Mouse (Mus musculus) kidney, postnatal 25 days (tissue): ENCODE data around the gene Akna.

Experiments
- DNase-seq, 2 experiments: peaks; one replicate each; pipeline ENCODE4 v3.0.0; 2021; ENCODE audit warnings: mixed read lengths in 2 of 2

The Akna gene

GRCm38 (mm10) chr4:63382676-63383369 lies 20.3 kb downstream of the Akna start:
- DNase-seq: no peak

DNA sequence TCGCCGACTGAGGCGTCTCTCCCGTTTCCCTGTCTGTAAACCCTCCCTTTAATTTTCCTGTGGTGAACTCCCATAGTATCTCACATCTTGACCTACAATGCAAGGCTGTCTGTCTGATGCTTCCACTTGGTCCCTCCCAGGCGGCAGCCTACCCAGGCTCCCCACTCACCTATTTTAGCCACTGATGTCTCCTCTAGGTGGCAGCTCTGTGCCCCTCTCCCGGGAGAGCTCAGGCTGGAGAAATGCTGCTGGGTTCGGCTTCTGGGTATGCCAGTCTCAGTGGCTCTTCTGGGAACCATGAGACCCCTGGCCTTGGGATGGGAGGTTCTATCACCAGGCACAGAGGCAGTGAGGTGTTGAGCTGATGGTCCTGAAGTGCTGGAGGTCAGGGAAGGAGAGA lies 25.7 kb downstream of the Akna start:
- DNase-seq: peak in 1 of 2 experiments; percentile 12

DNA sequence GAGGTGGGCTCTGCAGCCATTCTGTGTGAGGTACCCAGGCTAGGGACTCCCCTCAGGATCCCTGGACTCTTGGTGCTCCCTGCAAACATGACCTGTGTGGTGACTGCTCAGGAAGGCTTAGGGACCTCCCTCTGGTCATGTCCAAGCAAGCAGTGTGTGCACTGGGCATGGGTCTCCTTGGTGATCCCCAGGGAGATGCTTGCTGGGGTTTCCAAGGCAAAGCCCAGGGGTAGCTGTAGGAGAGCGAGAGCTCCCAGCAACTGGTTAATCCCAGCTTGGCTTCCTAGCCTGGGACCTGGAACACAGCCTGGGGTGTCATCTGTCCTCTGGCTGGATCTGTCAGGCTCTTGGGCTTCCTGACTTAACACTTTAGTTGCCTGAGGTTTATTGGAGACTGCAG lies 27.8 kb downstream of the Akna start:
- no peak for DNase-seq

DNA sequence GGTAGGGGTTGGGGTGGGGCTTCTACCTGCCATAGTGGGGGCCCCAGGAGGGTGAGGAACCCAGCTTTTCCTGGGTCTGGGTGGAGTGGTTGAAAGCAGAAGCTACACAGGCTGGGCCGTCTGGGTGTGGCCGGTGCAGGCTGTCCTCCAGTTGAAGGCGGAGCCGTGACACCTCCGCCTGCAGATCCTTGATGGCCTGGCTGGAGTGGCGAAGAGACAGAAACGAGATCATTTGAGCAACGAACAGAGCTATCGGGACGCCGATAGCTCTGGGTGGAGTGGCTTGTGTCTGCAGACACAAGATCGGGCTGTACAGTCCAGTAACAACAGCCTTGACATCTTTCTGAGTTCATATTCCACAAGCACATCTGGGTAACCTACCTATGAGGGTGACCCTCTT lies 28.8 kb downstream of the Akna start:
- DNase-seq: no peak

DNA sequence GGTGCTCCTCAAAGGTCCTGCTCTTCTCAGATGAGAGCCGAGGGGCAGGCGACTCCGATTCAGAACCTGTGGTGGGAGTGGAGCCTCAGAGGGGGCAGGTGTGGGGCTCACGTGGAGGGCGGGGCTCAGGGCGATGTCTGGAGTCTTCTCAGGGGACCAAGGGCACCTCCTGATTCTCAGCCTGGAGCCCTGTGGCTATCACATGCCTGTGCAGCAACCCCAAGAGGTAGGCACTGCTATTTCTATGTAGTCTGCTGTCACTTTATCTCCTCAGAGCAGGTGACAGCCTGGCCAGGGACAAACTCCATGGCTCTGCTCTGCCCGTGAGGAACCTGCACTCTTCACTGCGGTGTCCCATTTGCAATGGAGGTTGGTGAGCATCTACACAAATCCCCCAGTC lies 29.8 kb downstream of the Akna start:
- DNase-seq: no peak

GRCm38 (mm10) chr4:63371890-63372289 lies 31.3 kb downstream of the Akna start:
- DNase-seq: peak in 1 of 2 experiments; percentile 50

DNA sequence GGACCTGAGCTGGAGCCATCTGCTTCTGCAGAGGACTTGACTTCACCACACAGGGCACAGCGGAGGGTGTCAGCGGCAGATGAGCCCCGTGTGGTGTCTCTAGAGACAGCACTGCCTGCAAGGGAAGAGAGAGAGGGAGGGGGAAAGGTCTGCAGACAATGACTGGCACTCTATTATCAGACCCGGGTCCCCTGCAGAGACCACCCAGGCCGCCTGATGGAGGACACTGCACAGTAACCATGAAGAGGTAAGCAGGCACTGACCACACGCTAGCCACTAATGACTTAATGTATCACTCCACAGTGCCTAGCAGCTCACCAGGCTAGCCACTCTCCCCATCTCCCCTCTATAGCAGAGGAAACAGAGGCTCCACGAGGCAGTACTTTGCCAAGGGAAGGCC lies 32.3 kb downstream of the Akna start:
- no peak for DNase-seq

DNA sequence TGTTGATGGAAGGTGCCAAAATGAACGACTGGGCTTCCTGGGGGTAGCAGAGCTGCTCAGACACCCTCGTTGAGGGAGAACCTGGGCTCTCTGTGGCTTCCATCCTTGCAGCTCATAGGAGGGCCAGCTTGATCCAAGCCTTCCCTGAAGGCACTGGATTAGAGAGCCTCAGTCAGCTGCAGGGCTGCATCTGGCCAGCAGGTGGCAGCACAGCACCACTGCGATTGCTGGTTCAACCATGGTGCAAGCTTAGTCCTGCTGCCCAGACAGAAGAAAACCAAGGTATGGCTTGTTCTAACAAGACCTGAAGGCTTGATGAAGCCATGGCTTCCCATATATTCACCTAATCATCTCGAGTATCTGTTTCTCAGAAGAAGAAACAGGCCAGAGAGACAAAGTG lies 34.6 kb downstream of the Akna start:
- DNase-seq: peak; percentile 81 to 93

- DNase-seq: no peak
Measured at GRCm38 (mm10) chr4:63362150-63362549, 41.0 kb downstream of the Akna start, which contains the start of gene Orm2. TSS of gene Orm2 (plus strand) at chr4:63362449.

- DNase-seq: no peak
Measured at GRCm38 (mm10) chr4:63359861-63360260, 43.3 kb downstream of the Akna start.

- no peak for DNase-seq
Measured at GRCm38 (mm10) chr4:63356981-63357570, 46.1 kb downstream of the Akna start.

DNA sequence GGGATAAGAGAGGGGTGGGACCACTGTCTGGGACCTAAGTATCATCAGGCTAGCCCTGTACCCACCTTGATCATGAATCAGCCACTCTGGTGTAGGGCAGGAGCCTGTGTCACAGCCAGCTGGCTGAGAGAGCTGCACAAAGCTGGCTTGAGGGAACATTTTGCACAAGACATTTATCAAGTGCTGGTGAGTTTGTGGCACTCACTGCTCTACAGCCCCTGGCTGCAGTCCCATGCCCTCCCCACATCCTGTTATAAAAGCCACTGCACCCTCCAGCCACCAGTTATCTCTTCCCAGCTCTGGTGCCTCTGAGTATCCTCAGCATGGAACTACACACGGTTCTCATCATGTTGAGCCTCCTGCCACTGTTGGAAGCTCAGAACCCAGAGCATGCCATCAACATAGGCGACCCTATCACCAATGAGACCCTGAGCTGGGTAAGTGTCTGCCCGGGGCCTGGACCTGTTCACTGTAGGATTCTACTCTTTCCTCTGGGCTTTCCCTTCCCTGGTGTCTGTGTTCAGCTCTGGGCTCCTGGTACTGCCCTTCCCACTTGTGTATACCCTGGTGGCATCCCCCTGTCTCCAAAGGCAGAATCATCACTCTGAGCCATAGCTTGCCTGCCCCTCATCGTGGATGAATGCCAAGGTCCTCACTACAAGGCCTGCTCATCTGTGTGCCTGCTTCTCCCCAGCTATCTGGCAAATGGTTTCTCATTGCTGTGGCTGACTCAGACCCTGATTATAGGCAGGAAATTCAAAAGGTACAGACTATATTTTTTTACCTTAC lies 47.1 kb downstream of the Akna start, which contains the start of gene Orm3:
TSS of gene Orm3 (plus strand) at position 286 of the 789 bp plus-strand sequence.
- no peak for DNase-seq

- no peak for DNase-seq
Measured at GRCm38 (mm10) chr4:63348524-63348923, 54.6 kb downstream of the Akna start.

DNA sequence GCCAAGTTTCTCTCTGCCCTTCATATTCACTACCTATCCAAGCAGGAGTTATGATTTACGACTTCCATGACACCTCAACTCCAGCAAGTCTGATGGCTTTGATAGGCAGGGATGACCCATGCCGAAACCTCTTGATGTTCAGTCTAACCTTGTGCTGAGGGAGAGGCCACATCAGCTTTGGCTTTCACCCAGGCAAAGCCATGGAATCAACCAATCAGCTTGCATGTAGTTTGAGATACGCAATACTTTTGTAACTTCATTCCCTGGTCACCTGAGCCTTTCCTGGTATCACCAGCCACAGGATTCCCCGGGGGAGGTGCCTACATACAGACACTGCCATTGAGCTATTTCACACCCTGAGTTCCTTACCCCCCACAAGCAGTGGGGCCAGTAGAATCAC lies 56.5 kb downstream of the Akna start:
- no peak for DNase-seq

DNA sequence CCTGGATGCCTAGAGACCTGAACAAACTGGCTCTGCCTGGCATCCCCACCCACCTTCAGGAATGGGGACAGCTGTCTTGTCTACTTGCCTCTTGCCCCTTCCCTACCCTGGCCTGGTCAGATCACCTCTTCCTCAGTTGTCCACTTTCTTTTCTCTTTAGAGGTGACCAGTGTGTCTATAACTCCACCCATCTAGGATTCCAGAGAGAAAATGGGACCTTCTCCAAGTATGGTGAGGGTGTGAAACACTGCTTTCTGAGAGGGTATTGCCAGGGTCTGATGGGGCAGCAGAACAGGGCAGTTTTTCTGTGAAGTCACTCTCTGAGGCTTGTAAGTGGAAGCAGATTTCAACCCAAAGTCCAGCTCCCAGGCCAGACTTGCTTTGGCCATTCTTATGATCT lies 57.9 kb downstream of the Akna start:
- DNase-seq: peak in 1 of 2 experiments; percentile 9

DNA sequence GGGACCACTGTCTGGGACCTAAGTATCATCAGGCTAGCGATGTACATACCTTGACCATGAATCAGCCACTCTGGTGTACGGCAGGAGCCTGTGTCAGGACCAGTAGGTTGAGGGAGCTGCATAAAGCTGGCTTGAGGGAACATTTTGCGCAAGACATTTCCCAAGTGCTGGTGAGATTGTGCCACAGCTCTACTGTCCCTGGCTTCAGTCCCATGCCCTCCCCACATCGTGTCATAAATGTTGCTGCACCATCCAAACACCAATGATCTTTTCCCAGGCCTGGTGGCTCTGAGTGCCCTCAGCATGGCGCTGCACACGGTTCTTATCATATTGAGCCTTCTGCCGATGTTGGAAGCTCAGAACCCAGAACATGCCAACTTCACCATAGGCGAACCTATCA lies 58.9 kb downstream of the Akna start, which contains the start of gene Orm1:
TSS of gene Orm1 (plus strand) at position 266 of the 400 bp plus-strand sequence.
- DNase-seq: peak in 1 of 2 experiments; percentile 32

- peak in 1 of 2 experiments; percentile 17 for DNase-seq
Measured at GRCm38 (mm10) chr4:63343608-63344007, 59.5 kb downstream of the Akna start.

DNA sequence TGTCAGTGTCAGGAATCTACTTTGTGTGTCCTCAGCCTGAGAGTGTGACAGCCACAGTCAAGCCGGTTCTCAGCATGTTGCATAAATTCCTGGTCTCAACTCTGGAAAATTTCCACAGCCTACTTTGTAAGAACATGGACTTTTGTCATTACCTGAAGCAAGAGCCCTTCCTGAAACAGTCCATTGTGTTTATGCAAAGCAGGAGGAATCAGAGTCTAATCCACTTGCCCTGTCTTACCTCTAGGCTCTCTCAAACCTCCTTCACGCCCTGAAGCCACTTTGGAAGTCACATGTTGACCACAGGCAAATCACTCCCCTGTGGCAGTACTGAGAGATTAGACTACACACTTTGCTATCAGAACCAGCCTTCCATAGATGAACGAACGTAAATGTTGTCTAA lies 60.7 kb downstream of the Akna start:
- DNase-seq: peak in 1 of 2 experiments; percentile 2

GRCm38 (mm10) chr4:63338414-63339076 lies 64.6 kb downstream of the Akna start:
- peak in 1 of 2 experiments; percentile 15 for DNase-seq

DNA sequence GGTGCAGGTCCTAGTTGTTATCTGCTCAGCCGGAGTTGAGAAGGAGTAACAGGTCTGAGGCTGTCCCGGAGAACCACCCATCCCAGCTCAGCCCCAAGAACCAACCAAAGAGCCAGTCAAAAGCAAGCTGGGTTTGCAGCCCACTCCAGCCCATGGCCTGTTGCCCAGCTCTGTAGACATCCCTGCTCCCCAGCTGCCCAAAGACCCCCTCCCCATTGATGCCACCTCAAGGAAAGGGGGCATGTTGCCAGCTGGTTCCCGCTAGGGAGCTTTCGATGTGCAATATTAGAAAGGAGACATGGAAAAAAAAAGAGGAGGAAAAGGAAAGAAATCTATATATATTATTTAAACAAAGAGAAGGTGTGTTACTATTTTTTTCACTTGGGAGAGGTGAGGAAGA lies 69.8 kb downstream of the Akna start:
- no peak for DNase-seq

DNA sequence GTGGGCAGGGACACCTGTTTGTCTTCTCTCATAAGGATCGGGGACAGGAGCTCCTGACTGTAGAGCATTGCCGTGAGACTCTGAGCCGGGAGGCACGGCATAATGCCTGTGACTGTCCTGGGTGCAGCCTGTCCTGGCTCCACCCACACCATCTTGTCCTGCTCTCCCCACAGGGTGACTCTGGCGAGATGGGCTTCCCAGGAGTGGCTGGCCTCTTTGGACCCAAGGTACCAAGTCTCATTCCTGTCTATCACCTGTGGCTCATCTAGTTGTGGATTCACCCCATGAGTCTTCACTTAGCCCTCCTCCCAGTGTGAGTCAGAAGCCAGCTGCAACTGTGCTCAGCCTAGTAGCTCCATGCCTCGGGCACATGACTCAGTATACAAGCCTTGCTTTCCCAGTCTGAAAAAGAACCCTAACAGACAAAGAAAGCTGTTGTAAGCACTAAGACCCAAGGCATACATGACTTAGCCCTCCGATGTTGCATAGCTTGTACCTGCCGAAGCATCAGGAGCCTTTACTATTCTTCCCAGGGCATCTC lies 79.8 kb downstream of the Akna start:
- DNase-seq: peak in 1 of 2 experiments; percentile 37

DNA sequence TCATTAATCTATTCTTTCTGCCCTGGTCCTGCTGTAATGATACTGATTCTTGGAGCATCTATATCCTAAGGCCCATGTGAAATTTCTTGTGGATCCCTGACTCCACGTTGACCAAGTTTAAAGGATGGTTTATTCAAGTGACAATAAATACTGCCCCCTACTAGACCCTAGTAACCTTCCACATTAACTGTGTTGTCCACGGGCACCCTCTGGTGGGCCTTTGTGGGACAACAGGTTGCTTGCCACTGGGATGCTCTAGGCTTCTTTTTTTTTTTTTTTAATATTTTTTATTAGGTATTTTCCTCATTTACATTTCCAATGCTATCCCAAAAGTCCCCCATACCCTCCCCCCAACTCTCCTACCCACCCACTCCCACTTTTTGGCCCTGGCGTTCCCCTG lies 83.6 kb downstream of the Akna start:
- DNase-seq: peak; percentile 66 to 82
